Mouse (Mus musculus) embryonic facial prominence, embryonic 14.5 days (tissue): ENCODE data around the gene Tceanc2. TPM values are rescaled to one million over a fixed set of nuclear protein-coding genes. Genes with fewer than 3 reads are reported as not detected.

Experiments used
- ATAC-seq: fragments of 200-750 bp; cut with Nextera tagmentation; 2 replicates; pipeline ENCODE4 v1.8.0; 2017; ENCODE audit warnings: low read depth, moderate number of reproducible peaks, moderate TSS enrichment
- DNase-seq: peaks from one replicate; pipeline ENCODE4 v3.0.0-alpha.2; 2015; ENCODE audit warnings: low spot score
- H3K27ac ChIP-seq: fragments of 300-500 bp; sonication (generic); replicated peaks from 2 replicates; pipeline ENCODE4 v1.5.1; 2014; ENCODE audit warnings: low read depth, mild to moderate bottlenecking, low read length, moderate library complexity
- H3K27me3 ChIP-seq: fragments of 300-500 bp; sonication (generic); replicated peaks from 2 replicates; pipeline ENCODE4 v1.6.1; 2014; ENCODE audit warnings: low read length; ENCODE audit not compliant: control insufficient read depth, insufficient read depth
- H3K36me3 ChIP-seq: fragments of 300-500 bp; sonication (generic); 2 replicates; pipeline ENCODE4 v1.6.1; 2014; ENCODE audit warnings: low read length, mixed read lengths; ENCODE audit not compliant: control insufficient read depth, insufficient read depth
- H3K4me1 ChIP-seq: fragments of 300-500 bp; sonication (generic); 2 replicates; pipeline ENCODE4 v1.6.1; 2014; ENCODE audit warnings: antibody characterized with exemption, low read length; ENCODE audit not compliant: control insufficient read depth, insufficient read depth
- H3K4me2 ChIP-seq: fragments of 300-500 bp; sonication (generic); 2 replicates; pipeline ENCODE4 v1.6.1; 2014; ENCODE audit warnings: low read depth, mild to moderate bottlenecking, low read length, moderate library complexity, mixed read lengths
- H3K4me3 ChIP-seq: fragments of 300-500 bp; sonication (generic); 2 replicates; pipeline ENCODE4 v1.5.1; 2014; ENCODE audit warnings: low read depth, mild to moderate bottlenecking, low read length
- H3K9ac ChIP-seq: fragments of 300-500 bp; sonication (generic); 2 replicates; pipeline ENCODE4 v1.6.1; 2014; ENCODE audit warnings: low read depth, mild to moderate bottlenecking, low read length, moderate library complexity, mixed read lengths
- H3K9me3 ChIP-seq: fragments of 300-500 bp; sonication (generic); 2 replicates; pipeline ENCODE4 v1.6.1; 2016; ENCODE audit warnings: low read length; ENCODE audit not compliant: control insufficient read depth
- WGBS: fragments of 180-500 bp; shearing (Covaris S2); extraction: QIAGEN DNeasy Blood & Tissue Kit; methylation state at CpG from one replicate; pipeline ENCODE4 v1.1.7; 2014; 5-methylcytosine and 5-hydroxymethylcytosine counted together
- polyA plus RNA-seq: library from polyadenylated mRNA; unstranded; fragments of >200 nt; fragmentation: Nextera tagmentation; extraction: Ambion mirVana; gene quantifications from 2 replicates; pipeline ENCODE4 v1.2.1, GENCODE M21; 2014

The Tceanc2 gene
- polyA plus RNA-seq, 1 experiment from 2014 or later = 36.8 TPM

GRCm38 (mm10) chr4:107210483-107211097, 31.7 kb upstream of the Tceanc2 start:
- 65% methylated on average over 5 of the region's 5 CpGs for WGBS
- no peaks in the 10 kb centered on the region for H3K4me1 ChIP-seq
- no peaks in the 10 kb centered on the region for H3K9me3 ChIP-seq
- no peak overlapping the region for H3K9ac ChIP-seq
- ATAC-seq = no peak
- H3K4me2 ChIP-seq = no peak overlapping the region
- H3K27ac ChIP-seq = no peak overlapping the region
- DNase-seq = no peak
- H3K4me3 ChIP-seq = no peak overlapping the region
- H3K36me3 ChIP-seq = peaks cover 17% of the 10 kb centered on the region; the same call in 1 of the 2 replicates
- H3K27me3 ChIP-seq = no peaks in the 10 kb centered on the region

DNA sequence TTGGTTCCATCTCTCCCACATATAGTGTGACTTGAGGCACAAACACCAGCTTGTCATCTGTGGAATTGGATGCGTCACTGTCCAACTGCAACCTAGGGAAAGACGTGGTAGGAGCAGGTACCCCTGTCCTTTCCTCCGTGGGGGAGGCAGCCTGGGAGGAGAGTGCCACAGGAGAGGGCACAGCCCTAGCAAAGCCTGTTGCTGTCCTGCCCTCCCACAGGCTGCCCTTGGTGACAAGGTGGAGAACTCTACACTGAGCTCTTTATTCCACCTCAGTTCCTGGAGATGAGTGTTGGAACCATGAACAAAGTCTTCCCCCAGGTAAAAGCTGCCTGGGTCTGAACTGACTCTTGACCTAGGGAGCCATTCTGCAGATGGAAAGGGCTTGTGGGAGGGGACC, 30.0 kb upstream of the Tceanc2 start, which contains the start of gene Ldlrad1:
Ldlrad1 (plus strand) TSS at position 301 of the 400 bp plus-strand sequence.
- no peaks in the 10 kb centered on the region for H3K27me3 ChIP-seq
- DNase-seq (no peak), ATAC-seq (no peak)
- 89% methylated on average over 3 of the region's 3 CpGs for WGBS
- no peaks in the 10 kb centered on the region for H3K9me3 ChIP-seq
- no peak within 1 kb of the TSS for H3K4me2 ChIP-seq
- H3K4me1 ChIP-seq = no peaks in the 10 kb centered on the region
- H3K9ac ChIP-seq = no peak within 1 kb of the TSS
- H3K36me3 ChIP-seq = peaks cover 34% of the 10 kb centered on the region
- no peak within 1 kb of the TSS for H3K27ac ChIP-seq
- no peak within 1 kb of the TSS for H3K4me3 ChIP-seq

GRCm38 (mm10) chr4:107207016-107207415, 28.1 kb upstream of the Tceanc2 start:
- no peaks in the 10 kb centered on the region for H3K9me3 ChIP-seq
- H3K9ac ChIP-seq = no peak overlapping the region
- ATAC-seq (no peak), DNase-seq (no peak)
- no peak overlapping the region for H3K4me3 ChIP-seq
- 100% methylated on average over 2 of the region's 2 CpGs for WGBS
- no peaks in the 10 kb centered on the region for H3K27me3 ChIP-seq
- no peak overlapping the region for H3K27ac ChIP-seq
- no peaks in the 10 kb centered on the region for H3K4me1 ChIP-seq
- peaks cover 52% of the 10 kb centered on the region for H3K36me3 ChIP-seq
- no peak overlapping the region for H3K4me2 ChIP-seq

GRCm38 (mm10) chr4:107203001-107203400, 24.1 kb upstream of the Tceanc2 start:
- DNase-seq (no peak), ATAC-seq (no peak)
- peaks cover 91% of the 10 kb centered on the region for H3K36me3 ChIP-seq
- H3K27ac ChIP-seq = no peak overlapping the region
- H3K4me2 ChIP-seq = no peak overlapping the region
- H3K4me1 ChIP-seq = no peaks in the 10 kb centered on the region
- H3K9me3 ChIP-seq = no peaks in the 10 kb centered on the region
- H3K4me3 ChIP-seq = no peak overlapping the region
- H3K27me3 ChIP-seq = no peaks in the 10 kb centered on the region
- WGBS = 88% methylated on average over 7 of the region's 7 CpGs
- H3K9ac ChIP-seq = no peak overlapping the region

DNA sequence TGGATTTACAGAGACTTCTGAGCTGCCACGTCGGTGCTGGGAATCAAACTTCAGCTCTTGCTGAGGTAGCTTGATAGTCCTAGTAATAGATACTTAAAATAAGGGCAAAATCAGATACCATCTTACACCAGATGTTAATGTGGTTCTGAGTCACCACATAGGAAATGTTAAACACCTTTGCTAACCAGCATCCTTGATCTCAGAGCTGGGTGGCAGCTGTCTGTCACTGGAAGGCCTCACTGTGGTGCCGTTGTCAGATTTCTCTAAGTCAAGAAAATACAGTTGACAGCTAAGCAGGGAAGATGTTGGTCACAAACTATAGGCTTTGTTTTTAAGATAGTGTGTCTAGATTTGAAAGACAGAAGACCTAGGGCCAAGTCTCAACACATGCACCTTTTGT, 22.9 kb upstream of the Tceanc2 start:
- Histone ChIP-seq H3K9ac (no peak overlapping the region), H3K4me3 (no peak overlapping the region), H3K36me3 (peaks cover 93% of the 10 kb centered on the region), H3K27ac (no peak overlapping the region), H3K4me2 (no peak overlapping the region), H3K9me3 (no peaks in the 10 kb centered on the region), H3K4me1 (no peaks in the 10 kb centered on the region), H3K27me3 (no peaks in the 10 kb centered on the region)
- WGBS = 97% methylated on average over 3 of the region's 3 CpGs
- no peak for DNase-seq
- ATAC-seq = no peak

- Histone ChIP-seq H3K36me3 (peaks cover 95% of the 10 kb centered on the region), H3K4me1 (no peaks in the 10 kb centered on the region), H3K4me2 (no peak overlapping the region), H3K4me3 (no peak overlapping the region), H3K9me3 (no peaks in the 10 kb centered on the region), H3K27ac (no peak overlapping the region), H3K9ac (no peak overlapping the region), H3K27me3 (no peaks in the 10 kb centered on the region)
- ATAC-seq (no peak), DNase-seq (no peak)
- 85% methylated on average over 5 of the region's 5 CpGs for WGBS
Measured at GRCm38 (mm10) chr4:107198072-107198471, 19.2 kb upstream of the Tceanc2 start.

- Histone ChIP-seq H3K4me1 (no peaks in the 10 kb centered on the region), H3K9ac (no peak overlapping the region), H3K27me3 (no peaks in the 10 kb centered on the region), H3K36me3 (peaks cover 92% of the 10 kb centered on the region), H3K27ac (no peak overlapping the region), H3K4me3 (no peak overlapping the region), H3K4me2 (no peak overlapping the region), H3K9me3 (no peaks in the 10 kb centered on the region)
- ATAC-seq (no peak), DNase-seq (no peak)
- 82% methylated on average over 2 of the region's 2 CpGs for WGBS
Measured at GRCm38 (mm10) chr4:107196454-107196853, 17.5 kb upstream of the Tceanc2 start.

DNA sequence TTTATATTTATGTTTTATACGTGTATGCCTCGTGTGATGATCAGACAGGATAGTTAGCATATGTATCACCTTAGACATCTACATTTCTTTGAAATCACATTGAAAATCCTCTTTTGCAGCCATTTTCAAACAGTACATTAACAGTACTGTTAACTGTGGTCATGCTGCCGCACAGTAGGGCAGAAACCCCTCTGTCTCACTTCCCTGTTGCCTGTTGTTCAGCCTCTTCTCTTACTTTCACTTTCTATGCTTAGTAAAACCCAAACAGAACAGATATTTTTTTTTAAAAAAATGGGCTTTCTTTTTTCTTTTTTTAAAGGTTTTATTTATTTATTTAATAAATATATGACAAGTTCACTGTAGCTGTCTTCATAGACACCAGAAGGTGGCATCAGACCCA, 14.9 kb upstream of the Tceanc2 start:
- H3K9ac ChIP-seq = no peak overlapping the region
- H3K4me1 ChIP-seq = no peaks in the 10 kb centered on the region
- DNase-seq (no peak), ATAC-seq (no peak)
- peaks cover 89% of the 10 kb centered on the region for H3K36me3 ChIP-seq
- H3K27me3 ChIP-seq = no peaks in the 10 kb centered on the region
- H3K4me3 ChIP-seq = no peak overlapping the region
- WGBS = 89% methylated on average over 3 of the region's 3 CpGs
- no peak overlapping the region for H3K27ac ChIP-seq
- H3K4me2 ChIP-seq = no peak overlapping the region
- H3K9me3 ChIP-seq = no peaks in the 10 kb centered on the region

DNA sequence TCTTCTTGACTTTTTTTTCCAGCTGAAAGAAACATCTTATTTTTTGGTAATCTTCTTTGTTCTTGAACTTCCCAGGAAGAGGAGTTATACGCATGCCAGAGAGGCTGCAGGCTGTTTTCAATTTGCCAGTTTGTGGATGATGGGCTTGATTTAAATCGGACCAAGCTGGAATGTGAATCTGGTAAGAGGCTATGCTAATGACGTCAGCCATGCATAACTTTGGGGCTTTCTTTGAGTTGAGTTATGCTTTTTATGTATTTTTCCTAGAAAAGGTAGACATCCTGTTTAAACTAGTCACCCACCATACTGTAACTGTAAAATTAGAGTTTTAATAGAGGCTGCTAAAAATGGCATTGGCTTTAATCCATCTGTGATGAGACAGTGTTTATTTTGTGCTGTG, 6.8 kb upstream of the Tceanc2 start:
- ATAC-seq (peak; percentile 70), DNase-seq (peak; percentile 91)
- no peaks in the 10 kb centered on the region for H3K9me3 ChIP-seq
- H3K36me3 ChIP-seq = peaks cover 47% of the 10 kb centered on the region
- H3K9ac ChIP-seq = no peak overlapping the region
- H3K4me2 ChIP-seq = 0 out of 2 replicates have a peak overlapping the region, but pooled peaks have one; percentile 17
- peak overlapping the region; percentile 85 for H3K27ac ChIP-seq
- WGBS = 26% methylated on average over 3 of the region's 3 CpGs
- H3K4me3 ChIP-seq = no peak overlapping the region
- no peaks in the 10 kb centered on the region for H3K27me3 ChIP-seq
- H3K4me1 ChIP-seq = peaks cover 31% of the 10 kb centered on the region
